Mouse (Mus musculus) layer of hippocampus, adult 2 months (tissue): ENCODE results near the gene Tprg. TPM values are rescaled to one million over a fixed set of nuclear protein-coding genes. Genes with fewer than 3 reads are reported as not detected.

Source experiments
- DNase-seq, 2 experiments: peaks; one replicate each; pipeline ENCODE4 v3.0.0; 2022; ENCODE audit warnings: low spot score in 2 of 2
- H3K27ac ChIP-seq: fragments of 200-600 bp; 2 replicates; pipeline ENCODE4 v1.8.1; 2022
- H3K4me3 ChIP-seq: fragments of 200-600 bp; 2 replicates; pipeline ENCODE4 v1.8.1; 2022; ENCODE audit warnings: mild to moderate bottlenecking
- CTCF ChIP-seq: fragments of 200-600 bp; conservative IDR thresholded peaks from 2 replicates; pipeline ENCODE4 v1.8.1; 2022; ENCODE audit warnings: antibody characterized with exemption, mild to moderate bottlenecking, moderate library complexity
- total RNA-seq, 2 experiments: library from RNA; stranded (reverse); gene quantifications; 2 replicates each; pipeline ENCODE4 v1.2.3; 2021

Gene Tprg
- total RNA-seq, 2 experiments from 2014 or later: not detected

DNA sequence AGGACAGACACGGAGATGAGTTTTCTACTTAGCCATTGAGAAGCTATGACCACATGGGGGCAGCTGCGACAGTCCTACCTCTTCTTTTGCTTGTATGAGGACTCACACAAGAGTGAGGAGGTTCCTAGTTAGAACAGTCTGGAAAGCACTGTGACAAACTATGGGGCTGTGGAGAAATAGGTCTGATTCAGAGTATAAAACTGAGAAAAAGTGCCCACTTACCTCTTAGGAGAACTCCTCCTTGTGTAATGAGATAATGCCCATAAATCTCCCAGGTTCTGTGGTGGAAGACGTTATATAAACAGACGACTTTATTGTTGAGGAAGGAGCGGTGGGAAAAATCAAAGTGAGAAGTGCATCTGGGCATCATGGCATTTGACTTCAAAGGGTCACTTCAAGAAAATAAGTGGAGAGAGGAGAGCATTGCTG, 83.4 kb downstream of the Tprg start:
- H3K27ac ChIP-seq: no peak overlapping the region
- TF ChIP-seq CTCF: peak; percentile 43
- H3K4me3 ChIP-seq: no peak overlapping the region
- no peak for DNase-seq

- no peak for DNase-seq
- Histone ChIP-seq H3K27ac (no peak overlapping the region), H3K4me3 (no peak overlapping the region)
- TF ChIP-seq CTCF: no peak
Observed at GRCm38 (mm10) chr16:25374121-25374520, 87.5 kb downstream of the Tprg start.

GRCm38 (mm10) chr16:25374775-25375174, 88.2 kb downstream of the Tprg start:
- DNase-seq: peak; percentile 16 to 29
- no peak overlapping the region for H3K27ac ChIP-seq
- no peak overlapping the region for H3K4me3 ChIP-seq
- peak; percentile 69 for TF ChIP-seq CTCF

GRCm38 (mm10) chr16:25376720-25377373, 90.2 kb downstream of the Tprg start:
- peak; percentile 70 to 82 for DNase-seq
- no peak overlapping the region for H3K4me3 ChIP-seq
- H3K27ac ChIP-seq: peak overlapping the region; percentile 49
- TF ChIP-seq CTCF: peak; percentile 98

DNA sequence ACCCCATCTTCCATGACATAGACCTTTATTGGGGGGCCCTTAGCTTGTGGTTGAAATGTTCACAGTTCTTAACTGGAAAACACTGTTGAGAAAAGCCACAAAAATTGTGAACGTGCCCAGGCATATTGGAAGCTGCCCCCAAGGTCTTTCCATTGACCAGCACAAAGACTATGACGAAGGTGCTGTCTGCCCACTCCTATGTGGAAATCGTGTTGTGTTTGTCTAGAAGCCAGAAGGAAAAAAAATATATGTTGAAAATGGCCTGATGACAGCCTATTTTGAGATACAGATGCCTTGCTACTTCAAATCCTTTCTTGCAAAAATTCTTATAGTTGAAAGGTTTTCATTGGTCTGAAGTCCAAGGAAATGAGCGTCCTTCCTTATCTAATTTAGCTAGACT, 91.1 kb downstream of the Tprg start:
- Histone ChIP-seq H3K4me3 (no peak overlapping the region), H3K27ac (no peak overlapping the region)
- no peak for DNase-seq
- no peak for TF ChIP-seq CTCF

DNA sequence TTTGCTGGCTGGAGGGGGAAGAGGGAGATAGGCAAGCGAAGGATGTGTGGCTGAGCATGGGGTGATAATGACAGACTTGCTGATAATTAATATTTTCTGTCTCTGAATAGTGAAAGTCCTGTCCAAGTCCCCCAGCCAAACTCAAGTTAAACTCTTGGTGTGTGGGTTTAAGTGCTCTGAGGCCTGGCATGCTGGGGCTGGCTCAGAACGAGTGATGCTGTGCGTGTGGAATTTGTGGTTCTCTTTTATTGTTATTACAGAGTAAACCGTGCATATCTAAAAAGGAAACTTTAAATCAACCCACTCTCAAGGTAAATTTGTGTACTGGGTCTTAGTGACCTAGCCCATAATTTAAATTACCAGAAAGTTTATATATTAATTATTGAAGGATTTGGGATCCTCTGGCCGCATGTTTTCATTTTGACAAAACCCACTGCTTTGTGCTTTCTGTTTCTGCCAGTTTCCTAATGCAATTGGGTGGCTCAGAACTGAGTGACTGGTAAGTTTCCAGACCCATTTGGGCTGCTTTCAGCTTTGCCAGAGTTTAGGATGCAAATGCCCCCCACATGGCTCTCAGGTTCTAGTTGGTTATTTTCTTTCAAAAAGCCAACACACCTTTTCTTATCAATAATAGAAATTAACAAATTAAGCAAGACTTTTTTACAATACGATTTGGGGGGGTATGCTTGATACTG, 99.0 kb downstream of the Tprg start:
- no peak for DNase-seq
- TF ChIP-seq CTCF: no peak
- Histone ChIP-seq H3K4me3 (no peak overlapping the region), H3K27ac (no peak overlapping the region)

GRCm38 (mm10) chr16:25394676-25395075, 108.1 kb downstream of the Tprg start:
- H3K27ac ChIP-seq: no peak overlapping the region
- H3K4me3 ChIP-seq: no peak overlapping the region
- no peak for TF ChIP-seq CTCF
- DNase-seq: no peak

GRCm38 (mm10) chr16:25404156-25404555, 117.5 kb downstream of the Tprg start:
- TF ChIP-seq CTCF: no peak
- H3K27ac ChIP-seq: no peak overlapping the region
- peak in 1 of 2 experiments; percentile 31 for DNase-seq
- no peak overlapping the region for H3K4me3 ChIP-seq

- 0 out of 2 replicates have a peak overlapping the region, but pooled peaks have one; percentile 10 for H3K27ac ChIP-seq
- TF ChIP-seq CTCF: no peak
- DNase-seq: no peak
- no peak overlapping the region for H3K4me3 ChIP-seq
Observed at GRCm38 (mm10) chr16:25407204-25407886, 120.7 kb downstream of the Tprg start.

DNA sequence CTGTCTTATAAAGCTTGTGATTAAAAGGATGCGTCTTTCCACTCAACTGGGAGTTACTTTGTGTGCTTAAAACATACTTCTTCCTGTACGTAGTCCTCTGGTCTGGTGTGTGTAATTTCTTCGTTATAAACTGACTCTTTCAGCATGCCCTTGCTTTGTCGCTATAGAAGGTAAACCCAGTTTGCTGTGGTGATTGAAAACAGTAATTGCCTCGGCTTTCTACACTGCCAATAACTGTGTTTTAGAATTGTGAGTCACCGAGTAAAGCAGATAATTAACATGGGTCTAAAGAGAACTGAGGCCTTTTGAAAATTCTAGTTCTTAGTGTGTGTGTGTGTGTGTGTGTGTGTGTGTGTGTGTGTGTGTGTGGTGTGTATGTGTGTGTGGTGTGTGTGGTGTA, 121.4 kb downstream of the Tprg start:
- H3K27ac ChIP-seq: no peak overlapping the region
- TF ChIP-seq CTCF: no peak
- H3K4me3 ChIP-seq: no peak overlapping the region
- DNase-seq: no peak

DNA sequence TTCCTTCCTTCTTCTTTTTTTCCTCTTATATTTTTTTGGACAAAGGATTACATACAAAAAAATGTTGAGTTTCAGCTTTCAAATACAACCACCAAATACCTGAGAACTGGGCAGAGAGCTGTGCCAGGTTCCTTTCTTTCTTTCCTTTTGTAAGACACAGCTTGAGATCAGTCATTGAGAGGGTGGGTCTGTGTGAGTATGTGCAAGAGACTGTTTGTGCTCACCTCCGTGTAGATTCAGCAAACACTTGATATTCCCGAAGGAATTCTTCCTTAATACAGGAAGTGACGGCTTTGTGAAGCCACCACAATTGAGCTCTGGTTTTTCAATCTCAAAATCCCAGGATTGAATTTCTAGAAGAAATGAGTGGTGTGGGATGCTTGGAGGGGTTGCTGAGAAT, 124.7 kb downstream of the Tprg start:
- no peak for TF ChIP-seq CTCF
- no peak for DNase-seq
- H3K4me3 ChIP-seq: no peak overlapping the region
- H3K27ac ChIP-seq: no peak overlapping the region

DNA sequence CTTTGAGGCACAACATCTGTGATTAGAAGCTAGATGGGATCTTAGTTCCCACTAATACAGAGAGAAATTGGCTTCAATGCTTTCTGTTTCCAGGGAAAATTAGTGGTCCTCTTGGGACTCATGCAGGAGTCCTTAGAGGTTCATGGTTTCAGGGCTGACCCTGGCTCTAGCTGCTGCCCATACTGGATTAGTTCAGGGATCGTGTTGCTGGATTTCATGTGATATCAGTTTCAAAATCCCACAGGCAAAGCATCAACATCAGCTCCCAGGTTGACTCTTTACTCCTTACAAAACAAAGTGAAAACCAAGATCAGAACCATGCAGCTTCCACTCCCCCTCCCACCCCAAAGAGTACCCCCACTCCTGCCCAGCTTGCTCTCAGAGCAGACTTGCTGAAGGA, 127.3 kb downstream of the Tprg start:
- DNase-seq: no peak
- no peak for TF ChIP-seq CTCF
- no peak overlapping the region for H3K4me3 ChIP-seq
- no peak overlapping the region for H3K27ac ChIP-seq

DNA sequence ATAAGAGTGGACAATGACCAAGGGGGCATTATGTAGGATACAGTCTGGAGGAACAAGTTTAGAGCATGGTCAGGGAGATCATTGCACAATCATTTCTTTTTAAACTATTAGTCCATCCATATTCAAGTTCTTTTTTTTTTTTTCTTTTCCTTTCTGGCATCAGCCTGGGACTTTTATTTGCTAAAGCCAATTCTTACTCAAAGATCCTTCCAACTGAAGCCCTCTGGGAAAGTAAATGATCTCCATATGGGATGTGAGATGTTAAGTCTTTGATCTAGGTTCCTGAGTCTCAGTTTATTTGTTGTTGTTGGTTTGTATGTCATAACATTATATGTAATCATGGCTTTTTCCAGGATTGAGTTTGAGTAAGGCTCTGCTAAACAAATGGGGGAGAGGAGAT, 128.6 kb downstream of the Tprg start:
- no peak for TF ChIP-seq CTCF
- Histone ChIP-seq H3K4me3 (no peak overlapping the region), H3K27ac (no peak overlapping the region)
- DNase-seq: no peak
